In genomic region chr9:32836371-32836770, GRCm38 (mm10) we compare ENCODE assay signal across 21 mouse cellular contexts.
DNase-seq lines count a peak whose midpoint lies in the region; ATAC-seq lines count a peak whose summit lies in the region.
"Had no signal": no experiment of that assay in that cellular context is flagged by ENCODE, and none has a peak within 500 bp of the region (broad histone marks: within the 10 kb centered on the region; RNA-seq: fewer than 3 reads in every experiment).

No protein-coding gene starts in this region.

- ATAC-seq in frontal cortex, adult (ENCODE audit: low TSS enrichment) = peak; percentile 57; the same call in 1 of the 2 replicates
- ATAC-seq in midbrain, embryonic 13.5 days = no peak
- ATAC-seq: forebrain, embryonic 15.5 days; intestine, postnatal 0 days had no signal

- 58% methylated on average over 5 of the region's 5 CpGs for WGBS in midbrain, embryonic 13.5 days

- H3K27me3 ChIP-seq in midbrain, embryonic 13.5 days = no peaks in the 10 kb centered on the region
- H3K27me3 ChIP-seq: forebrain, embryonic 15.5 days; hindbrain, embryonic 15.5 days; limb, embryonic 13.5 days; liver, embryonic 15.5 days; neural tube, embryonic 12.5 days had no signal

- H3K4me1 ChIP-seq in midbrain, embryonic 13.5 days (replicated peaks) = no peaks in the 10 kb centered on the region
- H3K4me1 ChIP-seq: forebrain, embryonic 15.5 days; hindbrain, embryonic 15.5 days; liver, embryonic 15.5 days; megakaryocyte, embryonic 14.5 days had no signal

- no peak overlapping the region for H3K4me2 ChIP-seq in midbrain, embryonic 13.5 days (replicated peaks)
- H3K4me2 ChIP-seq: forebrain, embryonic 15.5 days; hindbrain, embryonic 15.5 days; limb, embryonic 13.5 days; liver, embryonic 15.5 days; neural tube, embryonic 12.5 days had no signal

- DNase-seq in frontal cortex, postnatal 10 days (ENCODE audit: low spot score in 2 of 2) = no peak
- DNase-seq in 3134 (ENCODE audit: extremely low read depth, insufficient read length, low spot score) = peak; percentile 10
- DNase-seq in adipocyte (ENCODE audit: low spot score) = peak; percentile 9
- DNase-seq in fibroblast of lung, adult 2 months (ENCODE audit: low read depth) = peak; percentile 76
- DNase-seq in layer of hippocampus, postnatal 14 days (ENCODE audit: low spot score in 2 of 2) = no peak
- no peak for DNase-seq in cerebellum, adult 8-10 months
- DNase-seq: cerebellum, adult 11-12 months; kidney, postnatal 10 days; lung, postnatal 14 days; thymus, postnatal 4 days had no signal

- no peak overlapping the region for H3K4me3 ChIP-seq in midbrain, embryonic 13.5 days (replicated peaks)
- H3K4me3 ChIP-seq: forebrain, embryonic 15.5 days; hindbrain, embryonic 15.5 days; layer of hippocampus, adult 2 months; left cerebral cortex, adult 2 months; limb, embryonic 13.5 days; liver, embryonic 15.5 days; megakaryocyte, embryonic 14.5 days; neural tube, embryonic 12.5 days had no signal

- no peak overlapping the region for H3K27ac ChIP-seq in midbrain, embryonic 13.5 days
- H3K27ac ChIP-seq: forebrain, embryonic 15.5 days; hindbrain, embryonic 15.5 days; layer of hippocampus, adult 2 months; left cerebral cortex, adult 2 months; limb, embryonic 13.5 days; liver, embryonic 15.5 days; neural tube, embryonic 12.5 days had no signal

- no peak overlapping the region for H3K9ac ChIP-seq in midbrain, embryonic 13.5 days (replicated peaks)
- H3K9ac ChIP-seq: forebrain, embryonic 15.5 days; hindbrain, embryonic 15.5 days; limb, embryonic 13.5 days; liver, embryonic 15.5 days; neural tube, embryonic 12.5 days had no signal

- H3K36me3 ChIP-seq in midbrain, embryonic 13.5 days = no peaks in the 10 kb centered on the region
- H3K36me3 ChIP-seq: forebrain, embryonic 15.5 days; hindbrain, embryonic 15.5 days; limb, embryonic 13.5 days; liver, embryonic 15.5 days; neural tube, embryonic 12.5 days had no signal

- no peaks in the 10 kb centered on the region for H3K9me3 ChIP-seq in midbrain, embryonic 13.5 days
- H3K9me3 ChIP-seq: forebrain, embryonic 15.5 days; hindbrain, embryonic 15.5 days; limb, embryonic 13.5 days; liver, embryonic 15.5 days; megakaryocyte, embryonic 14.5 days; neural tube, embryonic 12.5 days had no signal

Comparison
In these comparisons a context has a peak if more than half of its experiments do, and no peak if none do; other contexts are left out.
1. DNase-seq: peak in 3134 (single experiment), adipocyte (single experiment) and fibroblast of lung, adult 2 months (single experiment); none in frontal cortex, postnatal 10 days (0 of 2), layer of hippocampus, postnatal 14 days (0 of 2) and cerebellum, adult 8-10 months (single experiment).